Mouse (Mus musculus) right cerebral cortex, postnatal 36 days (tissue): ENCODE measurements at regions not wholly inside any gene's neighbourhood (a gene's known extent, or its start where the extent isn't known, plus 50 kb on each side); places are given as distances from the start of the nearest gene placed in this dataset.
"Not testable (repeated sequence)": the region's sequence is repeated elsewhere in the genome, so short reads cannot be mapped to it uniquely, and the experiment has no call there.

Experiments
- DNase-seq, 2 experiments: peaks; one replicate each; pipeline ENCODE4 v3.0.0; 2022; ENCODE audit warnings: low spot score in 2 of 2, mixed read lengths in 1 of 2

- DNase-seq = no peak
Observed at GRCm38 (mm10) chr16:12700088-12700487, 409.4 kb upstream of the Ercc4 start.

GRCm38 (mm10) chr16:12703818-12704590 is 405.5 kb upstream of the Ercc4 start:
- no peak for DNase-seq

GRCm38 (mm10) chr16:12706907-12707306 is 402.6 kb upstream of the Ercc4 start:
- no peak for DNase-seq

GRCm38 (mm10) chr16:12721368-12721767 is 388.1 kb upstream of the Ercc4 start:
- not testable (repeated sequence) for DNase-seq

- DNase-seq = no peak
Observed at GRCm38 (mm10) chr16:12726043-12726442, 383.4 kb upstream of the Ercc4 start.

GRCm38 (mm10) chr16:12730167-12730730 is 379.2 kb upstream of the Ercc4 start:
- DNase-seq = not testable (repeated sequence)

GRCm38 (mm10) chr16:12731588-12731987 is 377.9 kb upstream of the Ercc4 start:
- no peak for DNase-seq

GRCm38 (mm10) chr16:12742472-12742871 is 367.0 kb upstream of the Ercc4 start:
- no peak for DNase-seq

- no peak for DNase-seq
Observed at GRCm38 (mm10) chr16:12753181-12753580, 356.3 kb upstream of the Ercc4 start.

GRCm38 (mm10) chr16:12754361-12754760 is 355.1 kb upstream of the Ercc4 start:
- DNase-seq = no peak

GRCm38 (mm10) chr16:12758594-12758993 is 350.9 kb upstream of the Ercc4 start:
- no peak for DNase-seq

- no peak for DNase-seq
Observed at GRCm38 (mm10) chr16:12764166-12764565, 345.3 kb upstream of the Ercc4 start.

- peak; percentile 22 to 65 for DNase-seq
Observed at GRCm38 (mm10) chr16:12764608-12765007, 344.9 kb upstream of the Ercc4 start.

GRCm38 (mm10) chr16:12766846-12767245 is 342.6 kb upstream of the Ercc4 start:
- DNase-seq = no peak

GRCm38 (mm10) chr16:12768161-12768895 is 341.2 kb upstream of the Ercc4 start:
- DNase-seq = no peak

- no peak for DNase-seq
Observed at GRCm38 (mm10) chr16:12770482-12770881, 339.0 kb upstream of the Ercc4 start.

GRCm38 (mm10) chr16:12772535-12772934 is 336.9 kb upstream of the Ercc4 start:
- no peak for DNase-seq

- no peak for DNase-seq
Observed at GRCm38 (mm10) chr16:12775876-12776275, 333.6 kb upstream of the Ercc4 start.

- DNase-seq = no peak
Observed at GRCm38 (mm10) chr16:12779079-12779478, 330.4 kb upstream of the Ercc4 start.

- DNase-seq = no peak
Observed at GRCm38 (mm10) chr16:12780635-12781034, 328.8 kb upstream of the Ercc4 start.

- DNase-seq = no peak
Observed at GRCm38 (mm10) chr16:12785828-12786227, 323.7 kb upstream of the Ercc4 start.

GRCm38 (mm10) chr16:12798523-12798922 is 311.0 kb upstream of the Ercc4 start:
- DNase-seq = no peak

- peak; percentile 7 to 42 for DNase-seq
Observed at GRCm38 (mm10) chr16:12800181-12800580, 309.3 kb upstream of the Ercc4 start.
